Mouse (Mus musculus) right cerebral cortex, adult 2 months (tissue): ENCODE measurements at regions not wholly inside any gene's neighbourhood (a gene's known extent, or its start where the extent isn't known, plus 50 kb on each side); places are given as distances from the start of the nearest gene placed in this dataset.

Experiments
- DNase-seq, 2 experiments: peaks; one replicate each; pipeline ENCODE4 v3.0.0; 2021 to 2022; ENCODE audit warnings: low spot score in 2 of 2

DNA sequence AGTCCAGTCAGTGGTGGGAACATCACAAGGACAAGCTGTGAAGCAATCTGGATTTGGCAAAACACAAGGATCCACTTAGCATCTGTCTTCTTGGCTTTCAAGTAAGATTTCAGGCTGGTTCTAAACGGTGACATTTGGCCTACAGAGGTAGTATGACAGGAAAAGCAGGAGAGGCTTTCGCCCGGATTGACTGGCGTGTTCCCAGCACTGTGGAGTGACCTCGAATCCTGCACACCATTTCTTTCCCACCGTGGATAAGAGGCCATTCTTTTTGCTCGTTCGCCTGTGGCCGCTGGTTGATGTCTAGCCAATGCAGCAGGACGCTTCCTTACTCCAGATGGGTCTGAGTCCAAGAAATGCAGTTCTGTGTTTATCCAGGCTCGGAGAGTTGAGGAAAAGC, 99.6 kb upstream of the Nfe2l3 start:
- DNase-seq = no peak

DNA sequence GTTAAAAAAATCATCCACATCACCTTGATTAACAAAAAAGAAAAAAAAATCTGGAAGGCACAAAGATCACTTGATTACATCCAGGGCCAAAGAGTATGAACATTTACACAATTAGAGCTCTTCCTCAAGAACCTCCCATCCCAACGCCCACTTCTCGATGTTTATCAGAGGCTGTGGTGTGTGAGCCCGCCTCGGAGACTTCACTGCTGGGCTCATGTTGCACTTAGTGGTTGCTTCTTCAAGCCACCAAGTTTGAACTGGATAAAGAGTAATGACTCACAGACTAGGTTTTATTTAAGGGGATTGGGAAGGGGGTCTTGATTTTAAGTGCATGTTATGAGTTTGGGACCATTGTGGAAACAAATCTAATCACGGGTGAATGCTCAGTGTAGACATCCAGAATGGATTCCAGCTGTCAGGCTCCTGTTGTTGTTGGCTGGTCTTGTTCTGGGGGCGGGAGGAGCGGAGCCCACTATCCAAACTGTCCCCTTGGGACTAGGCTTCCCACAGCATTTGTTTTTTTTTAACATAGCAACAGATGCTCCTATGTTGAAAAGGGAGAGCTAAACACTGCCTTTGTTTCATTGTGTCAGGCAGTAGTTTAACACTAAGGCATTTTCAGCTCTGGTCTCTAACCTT, 98.6 kb upstream of the Nfe2l3 start:
- DNase-seq = no peak

DNA sequence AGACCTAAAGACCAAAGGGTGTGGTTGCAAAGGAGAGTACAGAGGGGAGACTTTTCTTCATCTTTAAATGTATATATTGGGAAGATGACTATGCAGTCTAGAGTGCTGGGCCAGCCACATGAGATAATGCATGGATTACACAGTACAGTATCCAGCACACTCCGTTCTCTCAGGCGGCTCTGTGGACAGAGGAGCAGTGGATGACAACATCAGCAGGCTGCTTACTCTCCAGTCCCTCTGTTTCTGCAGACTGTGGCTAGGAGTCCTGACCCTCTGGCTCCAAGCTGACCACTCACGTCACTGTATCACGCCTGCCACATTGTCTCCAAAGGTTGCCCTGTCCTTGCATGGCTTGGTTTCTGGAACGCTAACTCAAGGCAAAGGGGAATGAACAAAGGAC, 97.2 kb upstream of the Nfe2l3 start:
- DNase-seq = no peak

DNA sequence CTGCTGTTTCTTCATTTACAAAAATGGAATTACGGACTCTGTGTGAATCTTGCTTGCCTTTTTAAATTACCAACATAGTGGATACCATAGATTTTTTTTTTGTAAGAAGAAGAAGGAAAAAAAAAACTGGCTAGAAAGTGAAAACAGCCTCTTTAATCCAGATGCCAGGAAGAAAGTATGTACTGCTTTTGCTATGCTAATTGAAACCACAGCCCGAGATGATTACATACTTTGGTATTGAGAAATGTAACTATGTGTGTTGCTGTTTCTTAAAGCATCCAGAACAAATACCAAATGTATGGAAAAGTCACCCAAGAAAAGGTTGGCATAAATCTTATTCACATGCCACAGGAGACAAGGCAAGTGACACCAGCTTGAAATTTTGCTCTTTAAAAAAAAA, 93.2 kb upstream of the Nfe2l3 start:
- no peak for DNase-seq

DNA sequence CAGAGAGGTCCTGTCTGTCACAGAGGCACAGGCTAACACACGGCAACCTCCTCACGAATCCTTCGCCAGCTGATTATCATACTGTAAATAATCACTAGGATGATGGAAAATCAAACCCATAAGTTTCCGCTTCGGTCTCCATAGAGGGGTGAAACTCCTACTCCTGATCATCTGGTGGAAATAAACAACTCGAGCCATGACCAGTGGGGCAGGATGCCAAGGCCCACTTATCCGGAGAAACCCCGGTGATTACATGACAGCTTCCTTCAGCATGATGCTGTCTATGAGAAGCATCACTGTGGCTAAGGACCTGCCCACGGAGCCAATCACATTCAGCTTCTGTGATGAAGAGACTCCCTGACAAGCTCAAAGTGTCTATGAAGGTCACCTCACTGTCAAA, 84.7 kb upstream of the Nfe2l3 start:
- no peak for DNase-seq

DNA sequence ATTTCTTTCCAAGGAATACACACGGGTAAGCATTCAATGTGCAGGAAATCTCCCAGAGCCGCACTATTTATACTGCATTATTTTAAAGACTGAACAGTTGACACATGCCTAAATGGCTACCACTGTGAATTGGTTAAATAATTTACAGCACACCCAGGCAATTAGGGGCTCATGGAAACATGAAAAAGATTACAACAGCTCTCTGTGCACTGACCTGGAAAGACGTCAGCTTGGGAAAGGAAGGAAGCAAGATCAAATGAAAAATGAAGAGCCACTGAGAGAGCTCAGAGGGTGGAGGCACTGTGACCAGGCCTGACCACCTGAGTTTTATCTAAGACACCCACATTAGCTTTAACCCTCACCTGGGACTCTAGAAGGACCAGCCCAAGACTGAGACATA, 82.7 kb upstream of the Nfe2l3 start:
- no peak for DNase-seq

DNA sequence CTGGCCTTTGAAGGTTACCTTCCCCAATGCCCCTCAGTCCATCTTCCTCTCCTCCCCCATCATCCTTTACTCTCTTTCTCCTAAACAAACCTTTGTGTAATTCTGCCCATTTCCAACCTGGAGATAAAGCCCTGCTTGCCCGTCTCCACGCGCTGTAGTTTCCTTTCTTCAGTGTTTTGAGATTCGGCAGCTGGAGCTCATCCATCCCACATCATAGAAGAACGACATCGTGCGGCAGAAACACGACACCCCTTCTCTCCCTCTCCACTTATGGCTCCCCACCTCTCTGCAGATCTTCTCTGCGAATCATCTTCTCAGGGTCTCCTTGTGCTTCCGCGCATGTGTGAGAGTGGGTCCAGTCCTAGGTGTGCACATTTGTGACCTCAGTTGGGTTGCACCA, 77.4 kb upstream of the Nfe2l3 start:
- DNase-seq = no peak

DNA sequence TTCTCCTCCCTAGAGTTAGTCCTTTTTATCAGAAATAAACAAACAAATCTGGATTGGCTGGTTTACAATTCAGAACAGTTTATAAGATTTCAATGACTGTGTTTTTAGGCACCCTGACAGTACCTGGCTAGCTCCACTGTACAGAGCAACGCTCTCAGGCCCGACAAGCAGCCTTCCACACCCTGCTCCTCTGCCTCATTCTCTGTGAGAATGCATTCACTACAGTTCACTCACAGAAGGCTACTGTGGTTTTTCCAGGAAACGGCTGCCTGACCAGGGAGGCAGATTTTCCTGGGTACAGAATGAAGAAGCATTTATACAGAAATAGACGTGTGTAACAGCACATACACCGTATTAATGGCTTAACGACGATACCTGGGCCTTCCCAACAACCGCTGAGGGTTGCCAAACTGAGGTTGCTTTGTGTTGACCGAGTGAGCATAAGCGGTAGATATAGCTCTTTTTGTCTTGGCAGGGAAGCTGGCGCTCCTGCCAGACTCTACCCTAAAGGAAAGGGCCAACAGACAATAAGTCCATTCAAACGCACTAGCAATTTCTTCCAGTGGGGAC, 70.8 kb upstream of the Nfe2l3 start:
- no peak for DNase-seq

DNA sequence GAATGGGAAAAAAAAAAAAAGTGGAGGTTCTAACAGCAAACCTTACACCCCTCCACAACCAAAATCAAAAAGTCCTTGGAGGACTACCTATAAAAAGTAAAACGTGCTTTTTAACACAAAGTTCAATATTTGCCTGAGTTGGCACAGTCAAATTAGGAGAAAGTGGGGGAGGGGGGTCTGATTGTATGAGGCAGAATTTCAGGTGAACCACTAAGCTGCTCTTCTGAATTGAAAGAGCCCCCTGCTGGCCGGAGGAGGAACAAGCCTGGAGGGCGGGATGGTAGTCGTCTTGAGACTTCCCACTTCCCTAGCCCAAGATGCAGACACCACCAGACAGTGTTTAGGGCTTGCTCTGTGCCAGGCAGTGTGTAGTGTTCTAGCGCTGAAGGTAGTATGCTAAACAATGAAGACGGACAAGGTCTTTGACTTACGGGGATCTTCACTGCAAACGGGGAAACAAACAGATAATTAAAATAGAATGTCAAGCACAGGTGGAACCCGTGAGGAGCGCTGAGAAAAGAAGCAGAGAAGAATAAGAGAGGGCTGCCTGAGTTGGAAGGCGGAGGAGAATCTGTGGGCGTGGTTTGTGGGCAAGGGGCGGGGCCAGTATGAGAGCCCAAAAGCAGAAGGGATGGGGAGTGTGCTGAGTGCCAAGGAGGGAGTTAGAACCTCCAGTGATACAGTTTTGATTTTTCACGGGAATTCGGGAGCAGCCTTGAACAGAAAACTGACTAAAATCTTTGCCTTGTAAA, 69.8 kb upstream of the Nfe2l3 start:
- peak; percentile 89 for DNase-seq

DNA sequence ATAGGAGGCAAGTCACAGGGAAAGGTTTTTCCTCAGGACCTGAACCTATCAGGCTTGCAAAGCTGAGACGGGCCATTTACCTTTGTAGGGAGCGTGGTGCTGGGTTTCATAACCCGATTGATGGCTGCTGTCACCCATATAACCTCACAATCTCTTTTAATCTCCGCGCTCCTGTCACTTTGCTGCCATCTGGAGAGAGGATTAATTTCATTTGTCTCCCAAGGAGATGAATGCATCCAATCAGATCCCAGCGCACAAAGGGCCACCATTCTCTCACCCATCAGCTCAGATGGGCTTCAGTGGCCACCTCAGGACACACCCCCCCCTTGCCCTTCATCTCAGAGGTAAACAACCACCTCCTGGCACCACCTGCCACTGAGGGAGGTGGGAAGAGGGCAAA, 67.7 kb upstream of the Nfe2l3 start:
- DNase-seq = no peak

DNA sequence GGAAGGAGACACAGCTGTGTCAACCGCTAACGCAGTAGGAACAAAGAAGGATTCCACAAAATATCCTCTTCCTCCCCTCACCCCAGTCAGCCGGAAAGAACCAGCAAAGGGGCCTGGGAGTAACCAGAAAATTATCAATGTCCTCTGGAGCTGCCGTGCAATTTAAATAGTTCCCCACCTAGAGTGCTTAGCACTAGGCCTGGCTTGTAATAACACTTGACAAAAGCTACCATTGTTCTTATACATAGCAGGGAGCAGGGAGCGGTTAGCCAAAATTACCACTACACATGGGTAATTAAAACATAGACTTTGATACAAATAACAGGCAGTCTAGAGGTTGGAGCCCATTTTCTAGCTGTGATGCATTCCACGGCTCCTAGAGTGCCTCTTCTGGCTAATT, 62.7 kb upstream of the Nfe2l3 start:
- DNase-seq = no peak

DNA sequence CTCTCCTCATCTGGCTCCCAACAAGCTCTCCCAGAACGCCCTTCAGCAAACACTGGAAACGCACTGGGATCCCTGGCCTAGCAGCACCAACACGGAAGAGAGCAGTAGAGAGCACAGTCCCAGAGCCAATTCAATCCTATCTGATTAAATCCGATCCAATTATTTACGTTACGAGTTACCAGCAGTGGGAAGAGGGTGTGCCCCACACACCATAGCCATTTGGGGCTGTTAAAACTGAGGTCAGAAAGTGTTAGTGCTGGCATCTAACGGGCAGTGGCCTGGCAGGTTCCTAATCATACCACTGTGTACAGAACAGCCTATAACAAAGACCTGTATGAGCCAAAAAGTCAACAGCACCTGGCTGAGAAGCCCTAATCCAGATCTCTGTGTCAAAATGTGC, 60.1 kb upstream of the Nfe2l3 start:
- no peak for DNase-seq

DNA sequence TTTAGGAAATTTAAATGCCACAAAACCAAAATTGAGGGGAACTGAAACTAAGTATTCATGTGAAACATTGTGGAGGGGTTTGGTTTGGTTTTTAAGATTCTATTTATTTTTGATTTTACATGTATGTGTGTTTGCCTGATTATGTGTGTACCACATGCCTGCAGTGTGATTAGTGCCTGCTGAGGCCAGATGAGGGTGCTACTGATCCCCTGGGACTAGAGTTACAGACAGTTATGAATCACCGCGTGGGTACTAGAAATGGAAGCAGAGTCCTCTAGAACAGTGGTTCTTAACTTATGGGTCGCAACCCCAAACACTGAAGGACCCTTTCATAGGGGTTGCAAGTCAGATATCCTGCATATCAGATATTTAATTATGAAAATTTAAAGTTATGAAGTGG, 54.0 kb upstream of the Nfe2l3 start:
- DNase-seq = no peak

DNA sequence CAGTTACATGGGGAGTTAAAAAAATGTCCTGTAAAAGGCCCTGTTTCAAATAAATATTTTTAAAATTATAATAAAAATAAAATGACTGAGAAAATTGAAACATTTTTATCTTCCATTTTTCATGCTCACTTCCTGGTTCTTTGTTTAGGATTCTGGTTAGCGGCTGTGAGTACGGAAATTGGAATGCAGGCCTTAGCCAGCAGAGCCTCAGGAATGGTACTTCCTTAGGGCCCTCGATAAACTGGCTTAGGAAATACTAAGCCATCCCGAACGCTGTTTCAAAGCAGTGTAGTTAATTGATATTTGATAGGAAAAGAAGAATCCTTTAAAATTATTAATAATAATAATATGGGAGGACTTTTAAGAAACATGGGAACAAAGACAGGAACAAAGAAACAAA, 53.4 kb upstream of the Nfe2l3 start:
- no peak for DNase-seq

DNA sequence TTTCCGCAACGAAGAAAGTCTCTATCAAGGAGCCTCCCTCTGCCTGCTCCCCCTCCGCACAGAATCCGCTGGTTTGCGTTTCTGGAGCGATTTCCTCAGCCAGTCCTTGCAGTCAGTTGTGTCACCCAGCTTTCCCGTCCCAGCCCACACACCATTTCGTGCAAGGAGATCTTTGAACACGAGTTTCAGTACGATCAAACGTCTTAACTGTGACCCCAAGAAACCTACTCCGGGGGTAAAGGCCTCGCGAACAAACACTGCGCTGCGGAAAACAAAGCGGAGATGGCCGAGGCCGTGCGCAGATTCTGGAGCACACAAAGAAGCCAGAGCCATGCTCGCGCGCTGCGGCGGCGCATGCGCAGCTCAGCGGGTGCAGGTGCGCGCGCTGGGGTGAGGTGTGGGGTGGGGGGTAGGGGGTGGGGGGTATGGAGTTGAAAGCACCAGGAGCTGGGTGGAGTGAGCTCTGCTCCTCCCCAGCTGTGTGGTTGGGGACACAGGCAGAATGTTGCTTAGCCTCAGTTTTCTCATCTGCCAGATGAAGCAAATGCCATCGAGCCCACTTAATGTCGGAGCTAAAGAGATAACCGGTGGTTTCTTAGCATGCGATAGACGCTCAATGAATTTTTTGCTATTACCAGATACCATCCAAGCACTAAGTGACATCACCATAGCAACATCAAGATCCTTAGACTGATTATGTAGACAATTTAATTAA, 52.8 kb upstream of the Nfe2l3 start:
- peak; percentile 74 to 77 for DNase-seq

DNA sequence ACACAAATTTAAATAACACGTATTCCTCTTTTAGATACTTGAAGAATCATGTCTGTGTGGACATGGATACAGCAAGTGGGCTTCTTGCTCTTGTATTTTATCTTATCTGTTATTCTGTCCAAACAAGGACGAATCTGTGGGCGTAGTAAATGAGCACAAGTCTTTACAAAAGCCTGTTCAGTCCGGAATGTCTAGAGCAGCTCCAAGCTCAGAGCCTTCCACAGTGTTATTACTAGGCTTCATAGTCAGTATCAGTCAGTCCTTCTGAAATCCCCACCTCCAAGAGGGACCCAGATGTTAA, 52.2 kb upstream of the Nfe2l3 start:
- peak; percentile 12 to 29 for DNase-seq

DNA sequence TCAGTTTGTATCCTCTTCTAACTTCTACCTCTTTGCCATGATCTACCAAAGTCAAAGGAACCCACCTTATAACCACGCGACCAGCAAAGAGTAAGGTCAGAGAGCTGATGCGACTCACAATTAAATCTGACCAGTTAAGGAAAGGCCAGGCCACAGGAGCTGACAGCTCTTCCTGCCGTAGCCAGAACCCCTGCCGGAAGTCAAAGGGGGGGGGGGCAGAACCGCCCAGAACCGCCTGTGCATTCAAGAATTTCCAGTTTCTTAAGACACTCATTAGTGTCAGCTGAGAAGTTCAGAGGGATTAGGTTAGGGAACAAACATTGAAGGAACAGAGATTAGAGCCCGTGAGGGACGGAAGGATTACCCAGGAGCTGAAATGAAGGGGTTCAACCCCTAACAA, 51.0 kb upstream of the Nfe2l3 start:
- DNase-seq = no peak
